Mouse (Mus musculus) urinary bladder, adult 2 months (tissue): ENCODE measurements around the gene Emilin3. TPM values are rescaled to one million over a fixed set of nuclear protein-coding genes. Genes with fewer than 3 reads are reported as not detected.
"Not testable (repeated sequence)": the region's sequence is repeated elsewhere in the genome, so short reads cannot be mapped to it uniquely, and the experiment has no call there.

Experiments used
- DNase-seq: peaks from one replicate; pipeline ENCODE4 v3.0.0; 2022; ENCODE audit warnings: low spot score
- polyA plus RNA-seq: library from polyadenylated mRNA; depleted of rRNA; stranded (reverse); fragments of >200 nt; gene quantifications from 2 replicates; pipeline ENCODE4 v1.2.3, GENCODE M21; 2012; rRNA removed

Gene Emilin3
- 0.09 and 0.17 TPM in 2 replicates for polyA plus RNA-seq

DNA sequence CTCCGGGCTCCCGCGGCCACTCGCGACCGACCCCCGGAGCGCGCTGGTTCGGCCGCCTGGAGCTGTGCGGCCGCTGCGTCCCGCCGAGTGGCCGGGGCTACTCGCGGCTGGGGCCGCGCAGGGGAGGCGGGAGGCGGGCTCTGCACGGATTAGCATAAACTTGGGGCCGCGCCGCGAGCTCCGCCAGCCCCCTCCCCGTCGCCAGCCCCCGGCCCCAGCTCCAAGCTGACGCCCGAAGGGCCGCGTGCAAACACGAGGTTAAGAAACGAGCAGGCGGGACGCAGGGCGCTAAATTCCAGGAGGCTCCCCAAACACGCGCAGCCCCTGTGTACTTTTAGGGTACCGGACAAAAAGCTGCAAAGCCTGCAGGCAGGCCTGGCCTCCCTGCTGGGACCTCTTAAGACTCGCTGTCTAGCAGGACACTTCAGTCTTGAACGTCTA is at the start of gene Emilin3:
Emilin3 (minus strand) TSS at position 98 of the 441 bp plus-strand sequence.
- no peak for DNase-seq

DNA sequence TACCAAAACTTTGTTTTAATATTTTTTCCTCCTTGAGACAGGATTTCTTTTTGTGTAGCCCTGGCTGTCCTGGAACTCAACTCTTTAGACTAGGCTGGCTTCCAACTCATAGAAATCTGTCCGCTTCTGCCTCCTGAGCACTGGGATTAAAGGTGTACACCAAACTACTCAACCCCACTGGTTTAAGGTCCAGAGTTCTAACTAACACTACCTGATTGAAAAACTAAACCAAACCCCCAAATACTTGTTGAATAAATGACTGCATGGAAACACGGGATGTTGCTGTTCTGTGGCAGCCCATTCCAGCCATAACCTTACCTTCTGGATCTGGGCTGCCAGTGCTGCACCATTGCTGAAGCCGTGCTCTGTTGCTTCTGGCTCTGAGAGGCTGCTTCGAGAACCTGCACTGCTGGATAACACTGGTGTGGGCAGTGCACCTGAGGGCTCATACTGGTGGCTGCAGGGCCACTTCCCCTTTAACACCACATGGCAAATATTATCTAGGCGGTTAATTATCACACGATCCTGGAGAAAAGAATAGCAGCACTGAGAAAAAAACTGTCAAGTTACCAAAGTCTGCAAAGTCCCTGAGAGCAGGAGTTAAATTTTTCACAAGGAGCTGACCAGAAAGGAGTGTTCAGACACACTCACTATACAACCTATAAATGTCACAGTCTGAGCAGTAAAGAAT is 49.0 kb upstream of the Emilin3 start:
- DNase-seq, result no peak

DNA sequence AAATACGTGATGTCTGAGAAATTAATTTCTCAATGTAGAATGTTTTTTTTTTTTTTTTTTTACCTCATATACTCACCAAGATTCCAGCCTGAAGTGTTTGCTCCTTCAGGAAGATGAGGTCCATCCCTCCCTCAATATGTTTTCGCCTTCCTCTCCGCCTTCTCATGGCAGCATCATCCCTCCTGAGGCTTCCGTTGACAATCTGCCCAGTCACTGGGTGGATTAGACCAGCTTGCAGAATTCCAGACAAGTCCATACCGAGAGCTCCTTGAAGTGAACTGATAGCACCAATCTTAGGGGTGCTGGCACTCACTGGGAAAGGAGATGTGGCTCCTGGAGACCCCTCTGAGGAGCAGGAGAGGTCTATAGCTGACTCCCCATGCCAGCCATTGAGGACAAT is 47.8 kb upstream of the Emilin3 start:
- no peak for DNase-seq

DNA sequence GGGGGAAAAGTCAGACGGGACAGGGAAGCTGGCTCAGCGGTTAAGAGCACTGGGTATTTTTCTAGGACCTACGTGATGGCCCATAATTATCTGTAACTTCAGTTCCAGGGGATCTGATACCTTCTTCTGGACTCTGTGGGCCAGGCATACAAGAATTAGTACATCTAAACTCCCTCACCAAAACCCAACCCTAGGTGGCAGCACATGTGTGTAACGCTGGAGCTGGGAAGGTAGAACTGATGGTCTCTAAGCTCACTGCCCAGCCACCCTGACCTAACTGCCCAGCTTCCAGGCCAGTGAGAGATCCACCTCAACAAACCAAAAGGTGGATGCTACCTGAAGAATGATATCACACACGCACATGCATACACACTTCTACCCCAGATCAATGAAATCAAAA is 46.6 kb upstream of the Emilin3 start:
- no peak for DNase-seq

DNA sequence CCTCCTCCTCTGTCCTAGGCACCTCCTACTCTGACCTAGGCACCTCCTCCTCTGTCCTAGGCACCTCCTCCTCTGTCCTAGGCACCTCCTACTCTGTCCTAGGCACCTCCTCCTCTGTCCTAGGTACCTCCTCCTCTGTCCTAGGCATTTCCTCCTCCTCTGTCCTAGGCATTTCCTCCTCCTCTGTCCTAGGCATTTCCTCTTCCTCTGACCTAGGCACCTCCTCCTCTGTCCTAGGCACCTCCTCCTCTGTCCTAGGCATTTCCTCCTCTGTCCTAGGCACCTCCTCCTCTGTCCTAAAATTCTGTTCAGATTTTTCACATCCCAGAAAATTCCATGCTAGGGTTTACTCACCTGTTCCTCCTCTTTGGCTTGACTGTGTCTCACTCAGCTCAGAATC is 45.7 kb upstream of the Emilin3 start:
- DNase-seq, result not testable (repeated sequence)

DNA sequence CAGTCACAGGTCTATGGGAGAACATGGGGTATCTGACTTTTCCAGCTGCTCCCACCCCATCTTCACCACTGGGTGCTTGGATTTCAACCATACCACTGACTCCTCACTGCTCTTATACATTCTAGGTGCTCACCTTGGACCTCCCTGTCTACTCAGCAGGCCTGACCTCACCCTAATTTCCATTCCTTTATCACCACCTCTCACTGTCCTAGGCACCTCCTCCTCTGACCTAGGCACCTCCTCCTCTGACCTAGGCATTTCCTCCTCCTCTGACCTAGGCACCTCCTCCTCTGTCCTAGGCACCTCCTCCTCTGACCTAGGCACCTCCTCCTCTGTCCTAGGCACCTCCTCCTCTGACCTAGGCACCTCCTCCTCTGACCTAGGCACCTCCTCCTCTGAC is 45.2 kb upstream of the Emilin3 start:
- not testable (repeated sequence) for DNase-seq

DNA sequence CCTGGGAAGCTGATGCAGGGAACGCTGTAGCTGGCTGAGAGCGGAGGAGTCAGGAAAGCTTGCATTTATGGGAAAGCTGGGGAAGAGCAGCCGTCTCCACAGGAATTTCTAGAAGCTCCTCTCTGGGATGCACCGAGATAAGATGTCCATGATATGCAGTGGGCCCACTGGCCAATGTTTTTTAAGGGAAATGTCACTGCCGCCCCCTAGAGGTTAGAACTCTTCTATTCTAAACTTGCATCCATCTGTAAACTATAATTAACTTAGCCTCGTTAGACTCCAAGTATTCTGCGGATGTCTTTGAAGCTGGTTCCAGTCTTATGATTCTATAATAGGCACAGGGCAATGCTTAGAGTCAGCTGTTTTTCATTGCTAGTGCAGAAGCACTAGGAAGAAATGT is 43.2 kb upstream of the Emilin3 start:
- no peak for DNase-seq

DNA sequence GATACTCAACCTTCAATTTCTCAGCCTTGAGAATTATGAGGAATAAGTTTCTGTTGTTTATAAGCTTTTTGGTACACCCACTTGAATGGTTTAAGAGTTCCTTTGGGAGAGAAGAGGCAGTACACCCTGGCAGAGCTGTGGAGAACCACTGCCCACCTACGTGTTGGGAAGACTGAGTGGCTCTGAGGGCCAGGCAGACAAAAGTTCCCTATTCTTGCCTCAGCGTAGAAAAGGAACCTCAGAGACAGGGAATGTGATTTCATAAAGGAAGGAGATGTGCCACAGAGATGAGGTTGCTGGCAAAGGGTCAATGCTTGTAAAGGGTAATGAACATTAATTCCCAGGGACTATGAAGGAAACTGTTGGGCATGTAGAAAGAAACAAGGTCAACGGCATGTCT is 42.4 kb upstream of the Emilin3 start:
- no peak for DNase-seq

DNA sequence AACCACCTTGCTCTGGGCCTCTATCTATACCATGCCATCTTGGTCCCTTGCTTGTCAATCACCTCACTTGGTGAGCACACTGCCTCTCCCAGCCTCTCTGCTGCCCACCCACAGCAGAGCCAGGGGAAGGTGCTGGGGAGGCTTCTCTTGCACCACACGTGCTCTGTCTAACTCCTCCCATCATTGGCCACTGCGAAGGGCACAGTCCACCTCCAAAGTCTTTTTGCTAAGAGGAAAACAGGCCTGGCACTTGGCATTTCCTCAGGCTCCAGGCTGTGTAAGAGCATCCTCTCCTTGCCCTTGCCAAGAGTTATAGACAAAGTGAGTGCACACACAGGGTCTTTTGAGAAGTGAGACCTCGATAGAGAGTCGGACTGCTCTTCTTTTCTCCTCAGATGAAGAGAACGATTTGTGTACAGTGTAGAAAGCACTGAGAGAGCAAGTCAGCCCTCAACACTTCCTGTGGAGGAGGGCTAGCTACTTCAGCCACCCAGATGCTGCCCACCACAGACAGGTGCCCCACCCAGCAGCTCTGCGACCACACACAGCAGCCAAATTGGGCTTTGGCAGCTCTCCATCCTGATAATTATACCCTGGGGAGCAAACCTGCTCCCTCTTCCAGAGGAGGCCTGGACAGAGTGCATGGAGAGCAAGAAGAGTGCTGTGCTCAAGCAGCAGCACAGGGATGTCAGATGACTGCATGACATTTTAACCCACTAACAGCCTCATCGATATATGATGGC is 41.2 kb upstream of the Emilin3 start:
- no peak for DNase-seq

DNA sequence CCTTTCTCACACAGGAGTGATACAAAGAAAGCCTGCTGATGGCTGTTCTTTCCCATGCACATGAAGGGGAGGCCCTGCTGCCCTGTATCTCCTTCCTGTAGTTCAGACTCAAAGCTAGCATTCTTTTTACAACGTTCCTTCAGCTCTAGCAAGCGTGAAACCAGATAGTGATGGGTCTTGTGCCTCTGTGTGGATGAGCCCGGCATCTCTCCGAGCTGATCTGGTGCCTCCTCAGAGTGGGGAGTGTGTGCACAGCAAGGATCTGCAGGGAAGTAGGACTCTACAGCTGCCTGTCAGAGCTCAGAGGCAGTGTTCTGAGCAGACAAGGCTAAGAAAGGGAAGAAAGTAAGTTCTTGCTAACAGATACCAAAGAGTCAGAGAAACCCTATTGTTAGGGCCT is 39.5 kb upstream of the Emilin3 start:
- DNase-seq, result no peak

DNA sequence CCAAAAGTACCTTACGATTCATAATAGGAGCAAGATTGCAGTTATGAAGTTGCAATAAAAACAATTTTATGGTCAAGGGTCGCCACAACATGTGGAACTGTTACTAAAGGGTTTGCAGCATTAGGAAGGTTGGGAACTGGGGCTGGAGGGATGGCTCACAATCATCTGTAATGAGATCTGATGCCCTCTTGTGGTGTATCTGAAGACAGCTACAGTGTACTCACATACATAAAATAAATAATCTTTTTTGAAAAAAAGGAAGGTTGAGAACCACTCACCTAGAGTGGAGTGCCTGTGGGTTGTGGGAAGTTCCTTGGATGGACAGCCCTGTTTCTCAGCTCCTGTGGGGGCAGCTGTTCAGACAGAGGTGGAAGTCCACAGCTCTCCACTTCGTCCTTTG is 30.3 kb upstream of the Emilin3 start:
- no peak for DNase-seq

DNA sequence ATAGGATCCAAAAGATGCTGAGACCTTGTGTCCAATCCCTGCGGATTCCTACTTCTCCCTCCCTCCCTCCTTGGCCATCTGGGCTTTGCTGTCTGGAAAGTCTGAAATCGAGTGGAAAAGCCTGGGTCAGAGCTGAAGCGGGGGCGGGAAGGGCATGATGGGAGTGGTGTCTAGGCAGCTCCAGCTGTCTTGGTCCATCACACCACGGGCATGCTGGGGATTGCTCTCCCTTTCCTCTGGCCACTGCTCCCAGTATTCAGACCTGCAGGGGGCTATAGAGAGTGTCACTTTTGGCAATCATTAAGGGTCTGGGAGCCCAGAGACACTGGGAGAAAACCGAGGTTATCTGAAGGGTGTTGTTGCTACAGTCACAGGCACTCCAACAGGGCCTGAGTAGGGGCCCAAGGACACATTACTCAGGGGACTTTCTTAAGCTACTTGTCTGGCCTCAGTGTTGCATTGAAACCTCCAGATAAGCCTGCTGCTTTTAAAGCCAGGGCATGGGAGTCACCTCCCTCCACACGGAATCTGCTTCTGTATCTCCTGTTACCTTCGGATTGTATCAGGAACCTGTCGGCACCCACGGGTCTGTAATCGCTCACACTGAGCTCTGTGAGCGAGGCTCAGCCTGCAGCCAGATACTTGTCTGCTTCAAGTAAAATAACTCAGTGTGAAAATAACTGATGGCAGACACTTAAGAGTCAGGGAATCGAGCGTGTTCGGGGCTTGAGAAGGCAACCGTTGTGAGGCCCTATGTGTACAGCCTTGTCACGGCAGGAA is 29.0 kb upstream of the Emilin3 start:
- DNase-seq, result no peak

DNA sequence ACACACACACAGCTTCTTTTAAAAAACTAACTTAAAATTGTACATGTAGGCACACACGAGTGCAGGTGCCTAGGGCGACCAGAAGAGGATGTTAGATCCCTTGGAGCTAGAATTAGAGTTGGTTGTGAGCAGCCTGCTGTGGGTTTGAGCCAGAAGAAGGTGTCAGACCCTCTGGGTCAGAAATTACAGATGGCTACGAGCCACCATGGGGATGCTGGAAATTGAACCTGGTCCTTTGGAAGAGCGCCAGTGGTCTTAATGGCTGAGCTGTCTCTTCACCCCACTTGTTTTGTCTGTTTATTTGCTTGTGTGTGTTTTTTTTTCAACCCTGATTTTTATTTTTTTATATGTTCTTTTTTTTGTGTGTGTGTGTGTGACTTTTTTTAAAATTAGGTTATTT is 22.3 kb upstream of the Emilin3 start:
- DNase-seq, result no peak

DNA sequence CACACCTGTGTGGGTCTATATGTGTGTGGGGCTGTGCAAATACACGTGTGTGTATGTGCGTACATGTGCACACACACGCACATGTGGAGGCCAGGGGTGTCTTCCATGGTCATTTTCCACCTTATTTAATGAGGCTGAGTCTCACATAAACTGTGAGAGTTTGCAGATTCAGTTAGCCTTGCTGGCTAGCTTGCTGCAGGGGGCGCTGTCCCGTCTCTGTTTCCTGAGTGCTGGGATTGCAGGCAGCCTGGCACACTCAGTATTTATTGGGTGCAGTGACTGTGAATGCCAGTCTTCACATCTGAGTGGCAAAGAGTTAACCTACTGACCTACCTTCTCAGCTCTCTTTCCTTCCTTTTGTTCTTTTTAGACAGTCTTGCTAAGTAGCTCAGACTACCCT is 21.8 kb upstream of the Emilin3 start:
- no peak for DNase-seq

DNA sequence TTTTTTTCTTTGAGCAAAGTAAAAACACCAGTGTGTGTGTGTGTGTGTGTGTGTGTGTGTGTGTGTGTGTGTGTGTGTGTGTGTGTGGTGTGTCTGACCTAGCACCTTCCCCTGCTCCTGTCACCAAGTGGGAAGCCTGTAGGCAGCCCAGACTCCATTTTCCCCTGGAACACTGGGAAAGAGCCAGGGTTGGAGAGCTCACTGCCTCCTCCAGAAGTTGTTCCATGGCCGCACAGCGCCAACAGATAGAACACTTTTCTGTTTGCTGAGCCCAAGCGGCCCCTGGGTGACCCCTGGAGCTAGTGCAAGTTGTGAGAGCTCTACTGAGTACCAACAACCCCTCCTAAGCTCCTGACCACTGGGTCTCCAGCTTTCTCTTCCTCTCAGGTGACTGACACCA is 20.9 kb upstream of the Emilin3 start:
- DNase-seq, result no peak

DNA sequence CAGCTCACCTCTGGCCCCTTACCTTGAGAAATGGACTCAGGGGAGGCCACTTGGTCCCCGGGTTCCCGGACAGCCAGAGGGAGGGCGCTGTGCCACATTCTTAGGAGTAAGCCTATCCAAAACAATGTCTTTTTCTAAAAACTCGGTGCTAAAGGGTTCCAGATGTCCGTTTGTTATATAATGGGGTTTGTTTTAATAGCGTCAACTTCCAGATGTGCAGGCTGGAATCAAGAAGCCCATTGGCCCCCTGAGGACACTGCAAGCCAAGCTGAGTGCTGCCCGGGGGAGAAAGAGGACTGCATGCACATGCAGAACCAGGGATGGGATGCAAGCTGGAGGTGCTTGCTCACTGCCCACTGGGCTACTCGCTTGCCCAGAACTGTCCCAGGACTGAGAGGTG is 20.2 kb upstream of the Emilin3 start:
- DNase-seq, result no peak

DNA sequence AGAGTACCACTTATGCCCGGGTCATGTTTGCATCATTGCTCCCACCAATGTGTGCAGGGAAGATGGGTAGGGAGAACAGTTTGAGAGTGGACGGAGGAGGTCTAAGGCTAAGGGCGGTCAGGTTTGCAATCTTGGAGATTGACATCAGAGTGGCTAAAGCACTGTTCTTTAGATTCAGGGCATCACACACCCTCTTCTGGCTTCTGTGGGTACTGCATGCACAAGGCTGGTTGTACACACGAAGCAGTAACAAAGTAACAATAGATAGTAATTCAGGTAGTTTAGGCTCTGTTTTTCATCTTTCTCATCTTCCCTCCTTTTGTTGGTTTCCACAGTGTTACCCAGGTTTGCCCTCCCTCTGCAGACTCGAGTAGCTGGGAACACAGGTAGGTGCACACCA is 19.2 kb upstream of the Emilin3 start:
- DNase-seq, result no peak

DNA sequence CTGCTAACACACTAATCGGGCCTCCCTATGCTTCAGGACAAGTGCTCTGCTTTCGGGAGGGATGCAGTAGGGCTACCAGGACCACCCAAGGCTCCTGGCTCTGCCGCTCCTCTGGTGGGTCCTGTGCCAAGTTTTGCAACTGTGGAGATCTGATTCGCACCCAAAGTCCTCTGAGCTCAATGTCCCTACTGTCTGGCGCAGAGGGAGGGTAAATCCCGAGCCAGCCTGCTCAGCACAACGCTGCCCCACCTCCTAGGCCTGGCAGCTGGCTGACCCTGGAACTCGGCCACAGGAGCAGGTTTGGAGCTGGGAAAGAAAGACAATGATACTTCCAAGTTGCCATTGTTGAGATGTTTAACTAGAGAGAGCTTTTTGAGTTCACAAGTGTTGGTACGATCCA is 13.1 kb upstream of the Emilin3 start:
- no peak for DNase-seq

DNA sequence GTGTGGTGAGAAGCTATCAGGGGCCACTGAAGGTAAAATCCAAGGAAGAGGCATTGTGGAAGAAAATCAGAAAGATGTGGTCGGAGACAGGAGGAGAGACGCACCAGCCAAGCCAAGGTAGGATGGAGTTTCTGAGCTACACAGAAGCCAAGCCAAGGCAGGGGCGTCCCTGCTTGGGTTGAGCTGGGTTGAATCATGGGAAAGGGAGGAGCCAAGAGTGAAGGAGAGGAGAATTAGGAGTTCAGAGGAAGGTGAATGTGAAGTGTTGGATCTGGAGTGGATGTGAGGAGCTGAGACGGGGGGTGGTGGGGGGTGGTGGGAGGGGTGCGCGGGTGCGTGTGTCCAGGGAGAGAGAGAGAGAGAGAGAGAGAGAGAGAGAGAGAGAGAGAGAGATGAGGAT is 9.2 kb upstream of the Emilin3 start:
- no peak for DNase-seq

DNA sequence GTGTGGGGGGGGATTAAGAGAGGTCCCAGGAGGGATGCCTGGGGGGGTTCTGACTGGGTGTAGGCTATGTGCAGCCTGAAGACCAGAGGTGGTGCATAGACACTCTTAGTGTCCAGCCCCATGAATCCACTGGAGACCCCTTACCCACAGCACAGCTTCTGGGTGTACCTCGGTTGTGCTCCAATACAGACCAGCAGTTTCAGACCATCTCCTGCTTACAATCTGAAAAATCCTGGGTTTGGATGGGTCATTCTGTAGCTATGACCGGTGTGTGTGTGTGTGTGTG is 6.7 kb upstream of the Emilin3 start:
- DNase-seq, result no peak

DNA sequence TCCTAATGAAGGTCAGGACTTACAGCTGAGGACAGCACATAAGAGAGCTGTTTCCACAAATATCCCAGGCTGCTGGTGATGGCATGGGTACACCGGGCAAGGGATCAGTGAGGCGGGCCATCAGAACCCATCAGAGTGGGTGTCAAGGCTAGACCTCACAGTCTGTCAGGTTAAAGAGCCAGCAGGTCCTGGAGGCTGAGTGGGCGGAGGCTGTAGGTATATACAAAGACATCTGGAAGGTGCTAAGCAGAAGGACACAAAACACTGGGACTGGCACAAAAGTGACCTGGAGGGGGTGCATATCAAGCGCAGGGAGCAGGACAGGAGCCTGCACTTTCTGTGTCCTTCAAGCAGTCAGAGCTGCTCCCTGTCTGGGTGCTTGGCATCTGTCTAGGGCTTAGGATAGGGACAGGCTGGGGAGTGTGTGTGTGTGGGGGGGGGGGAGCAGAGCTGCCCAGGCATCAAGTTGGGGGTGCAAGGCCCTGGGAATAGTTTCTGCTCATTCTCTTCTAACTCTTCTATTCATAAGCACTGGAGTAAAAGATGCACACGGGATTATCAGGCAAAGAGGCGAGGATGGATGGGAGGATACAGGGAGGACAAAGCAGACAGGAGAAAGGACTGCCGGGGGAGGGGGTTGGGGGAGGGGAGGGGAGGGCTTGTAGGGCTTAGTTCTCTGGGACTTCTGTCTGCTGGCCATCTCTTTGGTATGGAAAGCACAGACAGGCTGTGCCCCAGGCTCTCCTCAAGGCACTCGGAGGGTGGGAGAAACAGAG is 6.2 kb upstream of the Emilin3 start:
- no peak for DNase-seq

DNA sequence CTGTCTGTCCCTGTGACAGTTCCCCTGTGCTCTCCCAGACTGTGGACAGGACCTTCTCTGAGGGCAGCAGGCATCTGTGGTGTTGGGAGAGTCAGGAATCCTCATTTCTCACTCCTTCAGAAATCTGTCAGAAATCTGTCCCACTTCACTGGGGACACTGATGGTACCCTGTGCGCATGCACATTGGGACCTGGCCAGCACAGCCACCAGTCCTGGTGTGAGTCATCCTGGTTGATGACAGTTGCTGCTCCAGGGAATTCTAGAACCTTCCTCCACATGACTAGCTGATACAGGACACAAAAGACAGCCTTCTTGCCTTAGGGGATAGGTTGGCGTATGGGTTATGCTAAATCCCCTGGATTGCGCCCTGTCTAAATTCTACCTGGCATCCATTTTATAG is 5.2 kb upstream of the Emilin3 start:
- DNase-seq, result no peak
